Mouse (Mus musculus) embryo, embryonic 9.5 days (tissue): Measurements from ENCODE around the gene Ccdc86.

Experiments used
- DNase-seq: peaks from one replicate; pipeline ENCODE4 v3.0.0-alpha.2; 2017; ENCODE audit errors: extremely low spot score

The Ccdc86 gene

GRCm38 (mm10) chr19:10949558-10949957, 492 bp upstream of the Ccdc86 start:
- no peak for DNase-seq

GRCm38 (mm10) chr19:10948416-10948815, 650 bp downstream of the Ccdc86 start:
- DNase-seq, result no peak

- DNase-seq, result no peak
Measured at GRCm38 (mm10) chr19:10947219-10947618, 1.8 kb downstream of the Ccdc86 start.

- no peak for DNase-seq
Measured at GRCm38 (mm10) chr19:10946506-10946905, 2.6 kb downstream of the Ccdc86 start.

- no peak for DNase-seq
Measured at GRCm38 (mm10) chr19:10943955-10944354, 5.1 kb downstream of the Ccdc86 start.

- no peak for DNase-seq
Measured at GRCm38 (mm10) chr19:10940801-10941457, 8.1 kb downstream of the Ccdc86 start.

- DNase-seq, result peak; percentile 89
Measured at GRCm38 (mm10) chr19:10940097-10940800, 8.8 kb downstream of the Ccdc86 start.

GRCm38 (mm10) chr19:10938771-10939170, 10.3 kb downstream of the Ccdc86 start:
- DNase-seq, result no peak

- no peak for DNase-seq
Measured at GRCm38 (mm10) chr19:10937110-10937563, 11.9 kb downstream of the Ccdc86 start, which contains the start of gene Ptgdr2. Gene Ptgdr2, plus strand, starts transcription at chr19:10937160.

- no peak for DNase-seq
Measured at GRCm38 (mm10) chr19:10936077-10936476, 13.0 kb downstream of the Ccdc86 start.

GRCm38 (mm10) chr19:10935029-10935428, 14.0 kb downstream of the Ccdc86 start:
- peak; percentile 17 for DNase-seq

GRCm38 (mm10) chr19:10930641-10931040, 18.4 kb downstream of the Ccdc86 start:
- no peak for DNase-seq

GRCm38 (mm10) chr19:10926666-10927065, 22.4 kb downstream of the Ccdc86 start:
- DNase-seq, result no peak

- DNase-seq, result peak; percentile 46
Measured at GRCm38 (mm10) chr19:10926123-10926621, 22.9 kb downstream of the Ccdc86 start.

- DNase-seq, result no peak
Measured at GRCm38 (mm10) chr19:10924220-10924619, 24.8 kb downstream of the Ccdc86 start.

- no peak for DNase-seq
Measured at GRCm38 (mm10) chr19:10921058-10921457, 28.0 kb downstream of the Ccdc86 start.

GRCm38 (mm10) chr19:10920532-10920931, 28.5 kb downstream of the Ccdc86 start, which contains the start of gene Zp1:
Gene Zp1, minus strand, starts transcription at chr19:10920632.
- DNase-seq, result no peak

- no peak for DNase-seq
Measured at GRCm38 (mm10) chr19:10918321-10918991, 30.6 kb downstream of the Ccdc86 start.

GRCm38 (mm10) chr19:10916506-10916905, 32.6 kb downstream of the Ccdc86 start:
- no peak for DNase-seq

- DNase-seq, result no peak
Measured at GRCm38 (mm10) chr19:10914870-10915269, 34.2 kb downstream of the Ccdc86 start.

- DNase-seq, result no peak
Measured at GRCm38 (mm10) chr19:10914291-10914690, 34.8 kb downstream of the Ccdc86 start.

- no peak for DNase-seq
Measured at GRCm38 (mm10) chr19:10909087-10909721, 39.9 kb downstream of the Ccdc86 start.
